Mouse (Mus musculus) liver, embryonic 14.5 days (tissue): ENCODE measurements at regions not wholly inside any gene's neighbourhood (a gene's known extent, or its start where the extent isn't known, plus 50 kb on each side); places are given as distances from the start of the nearest gene placed in this dataset.

Experiments
- CTCF ChIP-seq: IDR thresholded peaks from 2 replicates; pipeline ENCODE4 v1.5.1; 2016; ENCODE audit warnings: antibody characterized with exemption, low read depth, control low read depth
- EP300 ChIP-seq: IDR thresholded peaks from 2 replicates; pipeline ENCODE4 v1.6.1; 2016; ENCODE audit warnings: antibody characterized with exemption, low read depth

- TF ChIP-seq CTCF (no peak), EP300 (no peak)
Measured at GRCm38 (mm10) chr12:9751261-9752078, 181.6 kb downstream of the Osr1 start.
